Mouse (Mus musculus): ENCODE measurements around the gene Pds5b. TPM values are rescaled to one million over a fixed set of nuclear protein-coding genes. Genes with fewer than 3 reads are reported as not detected.

Pds5b gene
- polyA plus RNA-seq, 1 experiment from 2014 or later = 53.6 TPM

DNA sequence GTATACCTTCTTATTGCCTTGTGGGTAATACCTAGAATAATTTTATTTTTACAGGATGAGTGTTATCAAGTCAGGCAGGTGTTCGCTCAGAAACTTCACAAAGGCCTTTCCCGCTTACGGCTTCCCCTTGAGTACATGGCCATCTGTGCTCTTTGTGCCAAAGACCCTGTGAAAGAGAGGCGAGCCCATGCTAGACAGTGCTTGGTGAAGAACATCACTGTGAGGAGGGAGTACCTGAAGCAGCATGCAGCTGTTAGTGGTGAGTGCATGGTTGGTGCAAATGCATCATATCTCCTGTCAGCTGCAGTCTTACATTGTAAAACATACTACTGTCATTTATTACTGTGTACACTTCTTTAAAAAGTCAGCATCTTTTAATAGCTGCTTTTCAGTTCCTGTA, 114.7 kb downstream of the Pds5b start:
- no peak overlapping the region for H3K4me3 ChIP-seq (ENCODE audit: low read length)
- 96% methylated on average over 4 of the region's 4 CpGs for WGBS
- peaks cover 63% of the 10 kb centered on the region for H3K36me3 ChIP-seq (ENCODE audit: control insufficient read depth, insufficient read depth, low read length)

DNA sequence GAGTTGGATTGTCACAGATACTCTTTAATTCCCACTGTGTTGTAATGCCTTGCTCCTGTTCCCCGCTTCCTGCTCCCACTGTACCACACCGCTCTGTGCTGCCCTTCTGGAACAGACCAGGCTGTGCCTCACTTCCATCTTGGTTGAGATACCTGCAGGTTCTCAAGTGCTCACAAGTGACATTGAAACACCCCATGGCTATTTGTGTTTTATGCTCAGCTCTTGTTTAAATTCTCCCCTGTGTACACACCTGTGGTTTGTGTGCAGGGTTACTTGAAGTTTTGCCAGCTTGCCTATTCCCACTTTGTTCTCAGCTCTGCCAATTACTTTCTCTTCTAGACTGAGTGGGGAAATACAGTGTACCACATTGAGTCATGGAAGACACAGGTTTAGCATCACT, 115.5 kb downstream of the Pds5b start:
- Histone ChIP-seq H3K36me3 (ENCODE audit: control insufficient read depth, insufficient read depth, low read length) (peaks cover 59% of the 10 kb centered on the region), H3K4me2 (replicated peaks; ENCODE audit: low read depth, low read length) (no peak overlapping the region), H3K27ac (ENCODE audit: low read depth, low read length) (no peak overlapping the region), H3K4me3 (ENCODE audit: low read length) (no peak overlapping the region), H3K9me3 (ENCODE audit: control insufficient read depth, low read length) (no peaks in the 10 kb centered on the region), H3K4me1 (ENCODE audit: control insufficient read depth, insufficient read depth, low read length) (no peaks in the 10 kb centered on the region), H3K27me3 (ENCODE audit: control insufficient read depth, insufficient read depth, low read length) (no peaks in the 10 kb centered on the region), H3K9ac (ENCODE audit: low read depth, low read length) (no peak overlapping the region)
- ATAC-seq (ENCODE audit: low FRiP score, low TSS enrichment) = no peak
- WGBS = 100% methylated on average over 2 of the region's 2 CpGs

More for the DNA sequence above, 114.7 kb downstream of the Pds5b start:
- Histone ChIP-seq H3K4me2 (replicated peaks; ENCODE audit: low read depth, low read length) (no peak overlapping the region), H3K27ac (ENCODE audit: low read depth, low read length) (no peak overlapping the region), H3K9ac (ENCODE audit: low read depth, low read length) (no peak overlapping the region), H3K27me3 (ENCODE audit: control insufficient read depth, insufficient read depth, low read length) (no peaks in the 10 kb centered on the region), H3K9me3 (ENCODE audit: control insufficient read depth, low read length) (no peaks in the 10 kb centered on the region), H3K4me1 (ENCODE audit: control insufficient read depth, insufficient read depth, low read length) (no peaks in the 10 kb centered on the region)
- ATAC-seq (ENCODE audit: low FRiP score, low TSS enrichment) = no peak

DNA sequence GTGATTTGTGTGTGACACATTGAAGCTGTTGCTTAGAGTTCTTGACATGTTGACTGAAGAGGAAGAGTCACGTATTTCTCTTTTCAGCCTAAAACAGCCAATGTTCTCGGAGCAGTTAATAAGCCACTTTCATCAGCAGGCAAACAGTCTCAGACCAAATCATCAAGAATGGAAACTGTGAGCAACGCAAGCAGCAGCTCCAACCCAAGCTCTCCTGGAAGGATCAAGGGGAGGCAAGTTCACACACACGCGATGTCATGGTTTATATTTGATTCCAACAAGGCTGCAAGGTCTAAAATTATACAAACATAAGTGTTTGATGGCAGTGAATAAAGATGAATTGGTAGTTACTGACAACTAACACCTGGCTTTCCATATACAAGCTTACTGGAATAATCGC, 120.6 kb downstream of the Pds5b start:
- Histone ChIP-seq H3K36me3 (ENCODE audit: control insufficient read depth, insufficient read depth, low read length) (peaks cover 68% of the 10 kb centered on the region), H3K9ac (ENCODE audit: low read depth, low read length) (no peak overlapping the region), H3K27me3 (ENCODE audit: control insufficient read depth, insufficient read depth, low read length) (no peaks in the 10 kb centered on the region), H3K27ac (ENCODE audit: low read depth, low read length) (no peak overlapping the region), H3K4me1 (ENCODE audit: control insufficient read depth, insufficient read depth, low read length) (no peaks in the 10 kb centered on the region), H3K4me3 (ENCODE audit: low read length) (no peak overlapping the region), H3K9me3 (ENCODE audit: control insufficient read depth, low read length) (no peaks in the 10 kb centered on the region), H3K4me2 (replicated peaks; ENCODE audit: low read depth, low read length) (no peak overlapping the region)
- WGBS = 86% methylated on average over 6 of the region's 6 CpGs
- ATAC-seq (ENCODE audit: low FRiP score, low TSS enrichment) = no peak

DNA sequence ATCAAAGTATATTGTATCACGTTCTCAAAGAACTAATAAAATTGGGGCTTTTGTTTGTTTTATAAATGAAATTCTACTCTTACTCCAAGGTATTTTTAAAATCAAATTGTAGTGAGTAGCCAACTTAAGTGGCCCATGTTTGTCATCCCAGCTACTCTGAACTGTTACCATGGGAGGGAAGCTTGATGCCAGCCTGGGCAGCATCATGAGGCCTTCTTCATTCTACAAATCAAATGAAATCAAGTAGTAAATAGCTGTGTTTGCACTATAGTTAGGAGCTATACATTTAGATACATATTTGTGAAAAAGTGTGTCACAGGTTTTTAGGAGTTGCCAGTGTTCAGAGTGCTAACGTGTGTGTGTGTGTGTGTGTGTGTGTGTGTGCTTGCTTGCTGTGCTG, 126.5 kb downstream of the Pds5b start:
- Histone ChIP-seq H3K27me3 (ENCODE audit: control insufficient read depth, insufficient read depth, low read length) (no peaks in the 10 kb centered on the region), H3K4me1 (ENCODE audit: control insufficient read depth, insufficient read depth, low read length) (no peaks in the 10 kb centered on the region), H3K4me2 (replicated peaks; ENCODE audit: low read depth, low read length) (no peak overlapping the region), H3K9me3 (ENCODE audit: control insufficient read depth, low read length) (no peaks in the 10 kb centered on the region), H3K36me3 (ENCODE audit: control insufficient read depth, insufficient read depth, low read length) (peaks cover 63% of the 10 kb centered on the region), H3K9ac (ENCODE audit: low read depth, low read length) (no peak overlapping the region), H3K27ac (ENCODE audit: low read depth, low read length) (no peak overlapping the region), H3K4me3 (ENCODE audit: low read length) (no peak overlapping the region)
- ATAC-seq (ENCODE audit: low FRiP score, low TSS enrichment) = no peak
- WGBS = 94% methylated on average over 2 of the region's 2 CpGs

DNA sequence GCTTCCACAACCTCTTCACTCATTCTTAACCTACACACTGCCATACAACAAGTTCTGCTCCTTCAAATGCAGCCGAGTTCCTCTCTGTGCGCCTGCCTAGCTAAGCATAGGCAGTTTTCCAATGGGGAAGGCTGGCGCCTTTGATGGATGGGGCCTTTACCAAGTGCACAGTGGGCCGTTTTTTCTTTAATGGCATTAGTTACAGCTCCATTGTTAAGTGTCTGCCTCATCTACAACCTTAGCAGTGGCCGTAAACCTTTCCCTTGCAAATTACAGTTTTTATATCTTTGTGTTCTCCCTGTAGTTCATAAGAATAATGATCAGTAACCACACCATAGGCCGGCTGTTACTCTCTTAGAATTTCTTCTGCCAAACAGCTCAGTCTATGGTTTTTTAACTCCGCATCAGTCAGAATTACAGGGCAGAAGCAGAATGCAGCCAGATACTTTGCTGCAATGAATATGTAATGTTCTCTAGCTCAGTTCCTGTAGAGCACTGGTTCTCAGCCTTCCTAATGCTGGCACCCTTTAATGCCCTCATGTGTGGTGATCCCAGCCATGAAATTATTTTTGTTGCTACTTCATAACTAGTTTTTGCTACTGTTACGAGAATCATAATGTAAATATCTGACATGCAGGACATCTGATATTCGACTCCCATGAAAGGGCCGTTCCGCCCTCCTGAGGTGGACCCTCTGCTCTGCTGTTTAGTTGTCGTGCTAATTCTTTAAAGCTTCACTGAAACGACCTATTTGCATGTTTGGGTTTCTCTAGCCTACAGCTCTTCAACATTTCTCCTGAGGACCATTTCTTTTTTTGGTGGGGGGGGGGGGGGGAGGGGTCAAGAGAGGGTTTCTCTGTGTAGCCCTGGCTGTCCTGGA, 140.8 kb downstream of the Pds5b start:
- Histone ChIP-seq H3K9ac (ENCODE audit: low read depth, low read length) (no peak overlapping the region), H3K27me3 (ENCODE audit: control insufficient read depth, insufficient read depth, low read length) (no peaks in the 10 kb centered on the region), H3K4me3 (ENCODE audit: low read length) (no peak overlapping the region), H3K36me3 (ENCODE audit: control insufficient read depth, insufficient read depth, low read length) (peaks cover 4% of the 10 kb centered on the region; the same call in 1 of the 2 replicates), H3K9me3 (ENCODE audit: control insufficient read depth, low read length) (no peaks in the 10 kb centered on the region), H3K4me2 (replicated peaks; ENCODE audit: low read depth, low read length) (no peak overlapping the region), H3K4me1 (ENCODE audit: control insufficient read depth, insufficient read depth, low read length) (no peaks in the 10 kb centered on the region), H3K27ac (ENCODE audit: low read depth, low read length) (no peak overlapping the region)
- 68% methylated on average over 13 of the region's 13 CpGs for WGBS
- ATAC-seq (ENCODE audit: low FRiP score, low TSS enrichment) = no peak

DNA sequence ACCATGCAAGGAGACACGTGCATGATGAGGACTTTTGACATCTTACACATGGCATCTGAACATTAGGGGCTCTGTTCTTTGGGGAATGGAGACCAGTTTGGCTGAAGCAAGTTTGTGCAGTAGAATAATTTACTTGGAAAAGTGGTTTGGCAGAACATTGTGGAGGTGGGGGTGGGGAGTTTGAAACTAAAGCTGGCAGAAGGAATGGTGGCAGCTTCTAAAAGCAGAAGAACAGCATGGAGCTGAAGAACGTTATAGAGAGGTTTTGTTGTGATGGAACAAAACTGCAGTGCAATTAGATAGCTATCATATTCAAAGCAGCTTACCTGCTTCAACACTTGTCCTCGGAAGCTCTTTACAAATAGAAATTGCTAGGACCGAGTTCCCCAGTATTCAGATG, 141.9 kb downstream of the Pds5b start:
- no peak overlapping the region for H3K4me3 ChIP-seq (ENCODE audit: low read length)
- H3K4me1 ChIP-seq (ENCODE audit: control insufficient read depth, insufficient read depth, low read length) = no peaks in the 10 kb centered on the region
- H3K9ac ChIP-seq (ENCODE audit: low read depth, low read length) = no peak overlapping the region
- no peaks in the 10 kb centered on the region for H3K9me3 ChIP-seq (ENCODE audit: control insufficient read depth, low read length)
- ATAC-seq (ENCODE audit: low FRiP score, low TSS enrichment) = no peak
- H3K36me3 ChIP-seq (ENCODE audit: control insufficient read depth, insufficient read depth, low read length) = no peaks in the 10 kb centered on the region
- H3K4me2 ChIP-seq (replicated peaks; ENCODE audit: low read depth, low read length) = no peak overlapping the region
- 91% methylated on average over 4 of the region's 4 CpGs for WGBS
- no peak overlapping the region for H3K27ac ChIP-seq (ENCODE audit: low read depth, low read length)
- H3K27me3 ChIP-seq (ENCODE audit: control insufficient read depth, insufficient read depth, low read length) = no peaks in the 10 kb centered on the region

DNA sequence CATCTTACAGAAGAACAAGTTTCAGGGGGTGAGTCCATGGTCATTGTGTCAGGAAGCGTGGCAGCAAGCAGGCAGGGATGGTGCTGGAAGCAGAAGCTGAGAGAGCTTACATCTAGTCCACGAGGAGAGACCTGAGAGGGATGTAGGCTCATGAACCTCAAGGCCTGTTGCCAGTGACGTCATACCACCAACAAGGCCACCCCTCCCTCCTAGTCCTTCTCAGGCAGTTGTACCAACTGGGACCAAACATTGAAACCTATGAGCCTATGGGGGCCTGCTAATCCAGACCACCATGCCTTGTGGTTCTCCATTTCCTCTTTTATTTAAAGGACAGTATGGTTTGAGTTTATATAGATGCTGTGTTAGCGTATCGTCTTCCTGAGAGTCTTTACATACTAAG, 143.2 kb downstream of the Pds5b start:
- Histone ChIP-seq H3K4me3 (ENCODE audit: low read length) (no peak overlapping the region), H3K9ac (ENCODE audit: low read depth, low read length) (no peak overlapping the region), H3K4me1 (ENCODE audit: control insufficient read depth, insufficient read depth, low read length) (no peaks in the 10 kb centered on the region), H3K36me3 (ENCODE audit: control insufficient read depth, insufficient read depth, low read length) (no peaks in the 10 kb centered on the region), H3K27me3 (ENCODE audit: control insufficient read depth, insufficient read depth, low read length) (no peaks in the 10 kb centered on the region), H3K27ac (ENCODE audit: low read depth, low read length) (no peak overlapping the region), H3K9me3 (ENCODE audit: control insufficient read depth, low read length) (no peaks in the 10 kb centered on the region), H3K4me2 (replicated peaks; ENCODE audit: low read depth, low read length) (no peak overlapping the region)
- 90% methylated on average over 5 of the region's 5 CpGs for WGBS
- ATAC-seq (ENCODE audit: low FRiP score, low TSS enrichment) = 0 out of 2 replicates have a peak, but pooled peaks have one; percentile 44

DNA sequence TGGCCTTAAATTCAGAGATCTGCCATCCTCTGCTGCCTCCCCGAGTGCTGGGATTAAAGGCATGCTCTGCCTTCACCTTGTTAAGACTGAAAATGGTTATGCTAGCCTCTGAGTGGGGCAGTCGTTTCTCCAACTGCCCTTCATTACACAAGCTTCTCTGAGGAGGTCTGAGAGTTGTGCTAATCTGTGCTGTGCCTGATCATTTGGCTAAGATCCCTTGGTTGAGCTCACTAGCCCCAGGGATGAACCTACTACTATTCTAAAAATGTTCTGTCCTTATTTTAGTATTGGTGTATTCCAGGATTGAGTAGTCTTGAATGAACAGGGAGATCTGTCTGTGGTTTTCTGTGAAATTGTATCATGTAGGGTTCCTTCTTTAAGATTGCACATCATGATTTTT, 144.5 kb downstream of the Pds5b start:
- no peak overlapping the region for H3K27ac ChIP-seq (ENCODE audit: low read depth, low read length)
- no peaks in the 10 kb centered on the region for H3K4me1 ChIP-seq (ENCODE audit: control insufficient read depth, insufficient read depth, low read length)
- H3K4me2 ChIP-seq (replicated peaks; ENCODE audit: low read depth, low read length) = no peak overlapping the region
- H3K27me3 ChIP-seq (ENCODE audit: control insufficient read depth, insufficient read depth, low read length) = no peaks in the 10 kb centered on the region
- no peaks in the 10 kb centered on the region for H3K36me3 ChIP-seq (ENCODE audit: control insufficient read depth, insufficient read depth, low read length)
- WGBS = 36% methylated on average over 2 of the region's 2 CpGs
- H3K4me3 ChIP-seq (ENCODE audit: low read length) = no peak overlapping the region
- ATAC-seq (ENCODE audit: low FRiP score, low TSS enrichment) = no peak
- 0 out of 2 replicates have a peak, but pooled peaks cover under 1% of the 10 kb centered on the region for H3K9me3 ChIP-seq (ENCODE audit: control insufficient read depth, low read length)
- no peak overlapping the region for H3K9ac ChIP-seq (ENCODE audit: low read depth, low read length)

DNA sequence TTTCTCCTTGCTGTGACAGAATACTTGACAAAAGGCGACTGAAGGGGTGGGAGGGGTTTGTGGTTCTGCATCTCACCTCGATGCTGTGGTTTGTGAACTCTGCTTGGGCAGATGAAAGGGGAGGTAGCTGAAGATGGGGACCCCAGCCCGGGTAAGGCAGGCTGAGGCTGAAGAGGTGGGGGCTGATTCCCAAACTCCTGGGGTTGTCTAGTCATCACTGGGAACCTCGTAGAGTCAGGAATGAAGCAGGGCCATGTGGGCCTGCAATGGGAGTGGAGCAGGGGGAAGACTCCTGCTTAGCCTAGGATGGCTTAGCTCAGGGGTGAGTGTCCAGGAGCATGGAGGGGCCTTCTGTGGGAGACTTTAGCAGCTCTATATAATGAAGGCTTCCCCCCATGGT, 145.3 kb downstream of the Pds5b start:
- Histone ChIP-seq H3K36me3 (ENCODE audit: control insufficient read depth, insufficient read depth, low read length) (no peaks in the 10 kb centered on the region), H3K9ac (ENCODE audit: low read depth, low read length) (no peak overlapping the region), H3K4me1 (ENCODE audit: control insufficient read depth, insufficient read depth, low read length) (no peaks in the 10 kb centered on the region), H3K9me3 (ENCODE audit: control insufficient read depth, low read length) (0 out of 2 replicates have a peak, but pooled peaks cover 3% of the 10 kb centered on the region), H3K27ac (ENCODE audit: low read depth, low read length) (no peak overlapping the region), H3K4me3 (ENCODE audit: low read length) (no peak overlapping the region), H3K27me3 (ENCODE audit: control insufficient read depth, insufficient read depth, low read length) (no peaks in the 10 kb centered on the region), H3K4me2 (replicated peaks; ENCODE audit: low read depth, low read length) (no peak overlapping the region)
- 87% methylated on average over 4 of the region's 4 CpGs for WGBS
- ATAC-seq (ENCODE audit: low FRiP score, low TSS enrichment) = no peak

All from kidney, embryonic 14.5 days (tissue).